Mouse (Mus musculus) limb, embryonic 14.5 days (tissue): ENCODE results near the gene Pomp. TPM values are rescaled to one million over a fixed set of nuclear protein-coding genes. Genes with fewer than 3 reads are reported as not detected.

Experiments
- ATAC-seq: fragments of 200-750 bp; cut with Nextera tagmentation; 2 replicates; pipeline ENCODE4 v1.8.0; 2017; ENCODE audit warnings: low read depth, moderate number of reproducible peaks, moderate TSS enrichment; ENCODE audit not compliant: low FRiP score
- DNase-seq: peaks from one replicate; pipeline ENCODE4 v3.0.0-alpha.2; 2015; ENCODE audit warnings: low spot score
- H3K27ac ChIP-seq: fragments of 300-500 bp; sonication (generic); replicated peaks from 2 replicates; pipeline ENCODE4 v1.5.1; 2014; ENCODE audit warnings: low read depth, mild to moderate bottlenecking, low read length, moderate library complexity, mixed read lengths
- H3K27me3 ChIP-seq: fragments of 300-500 bp; sonication (generic); 2 replicates; pipeline ENCODE4 v1.6.1; 2014; ENCODE audit warnings: low read length, mixed read lengths; ENCODE audit not compliant: control insufficient read depth, insufficient read depth
- H3K36me3 ChIP-seq: fragments of 300-500 bp; sonication (generic); 2 replicates; pipeline ENCODE4 v1.6.1; 2014; ENCODE audit warnings: mild to moderate bottlenecking, low read length, moderate library complexity, mixed read lengths; ENCODE audit not compliant: control insufficient read depth, insufficient read depth
- H3K4me1 ChIP-seq: fragments of 300-500 bp; sonication (generic); 2 replicates; pipeline ENCODE4 v1.6.1; 2014; ENCODE audit warnings: antibody characterized with exemption, low read length, mixed read lengths; ENCODE audit not compliant: control insufficient read depth, insufficient read depth
- H3K4me2 ChIP-seq: fragments of 300-500 bp; sonication (generic); replicated peaks from 2 replicates; pipeline ENCODE4 v1.6.1; 2014; ENCODE audit warnings: low read depth, mild to moderate bottlenecking, low read length, moderate library complexity; ENCODE audit not compliant: severe bottlenecking
- H3K4me3 ChIP-seq: fragments of 300-500 bp; sonication (generic); replicated peaks from 2 replicates; pipeline ENCODE4 v1.5.1; 2014; ENCODE audit warnings: low read length
- H3K9ac ChIP-seq: fragments of 300-500 bp; sonication (generic); 2 replicates; pipeline ENCODE4 v1.6.1; 2014; ENCODE audit warnings: mild to moderate bottlenecking, low read depth, low read length, moderate library complexity; ENCODE audit not compliant: severe bottlenecking
- H3K9me3 ChIP-seq: fragments of 300-500 bp; sonication (generic); 2 replicates; pipeline ENCODE4 v1.6.1; 2016; ENCODE audit warnings: low read length; ENCODE audit not compliant: control insufficient read depth
- POLR2A ChIP-seq: fragments of 200-500 bp; IDR thresholded peaks from 2 replicates; pipeline ENCODE4 v1.8.0; 2012; ENCODE audit warnings: inconsistent platforms, mild to moderate bottlenecking, moderate library complexity, borderline replicate concordance; ENCODE audit not compliant: insufficient read depth, insufficient read length; ENCODE audit errors: extremely low read depth
- WGBS: fragments of 180-500 bp; shearing (Covaris S2); extraction: QIAGEN DNeasy Blood & Tissue Kit; methylation state at CpG from one replicate; pipeline ENCODE4 v1.1.7; 2014; 5-methylcytosine and 5-hydroxymethylcytosine counted together
- polyA plus RNA-seq, 2 experiments: library from polyadenylated mRNA; depleted of rRNA in 1 of 2; stranded (reverse) in 1 of 2; unstranded in 1 of 2; fragments of >200 nt; fragmentation: Nextera tagmentation in 1 of 2; extraction: Ambion mirVana in 1 of 2; gene quantifications; 2 replicates each; pipeline versions ENCODE4 v1.2.1 to v1.2.3; 2012 to 2014

Gene Pomp
- polyA plus RNA-seq, 2 experiments, result 270 to 484 TPM

DNA sequence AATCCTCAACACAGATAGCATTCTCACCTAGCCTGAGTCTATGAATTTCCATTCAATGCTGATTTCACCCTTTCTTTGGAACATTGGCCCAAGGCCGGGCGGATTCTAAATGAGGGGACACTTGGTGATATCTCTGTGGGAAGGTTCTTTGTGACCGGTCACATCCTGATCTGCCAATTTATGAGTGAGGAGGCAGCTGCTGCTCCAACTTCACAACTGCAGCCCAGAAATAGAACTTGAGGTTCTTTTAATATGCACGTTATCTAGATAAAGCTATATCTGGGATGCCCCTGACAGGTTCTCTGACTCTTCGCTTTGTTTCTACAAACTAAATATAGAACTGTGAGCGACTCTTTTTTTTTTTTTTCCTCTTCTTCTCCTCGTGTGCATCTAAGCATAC is 10.1 kb upstream of the Pomp start:
- Histone ChIP-seq H3K27me3 (no peaks in the 10 kb centered on the region), H3K4me2 (no peak overlapping the region), H3K4me3 (no peak overlapping the region), H3K27ac (no peak overlapping the region), H3K4me1 (no peaks in the 10 kb centered on the region), H3K9me3 (no peaks in the 10 kb centered on the region), H3K9ac (no peak overlapping the region), H3K36me3 (no peaks in the 10 kb centered on the region)
- no peak for TF ChIP-seq POLR2A
- 79% methylated on average over 7 of the region's 7 CpGs for WGBS
- ATAC-seq, result no peak
- DNase-seq, result no peak

DNA sequence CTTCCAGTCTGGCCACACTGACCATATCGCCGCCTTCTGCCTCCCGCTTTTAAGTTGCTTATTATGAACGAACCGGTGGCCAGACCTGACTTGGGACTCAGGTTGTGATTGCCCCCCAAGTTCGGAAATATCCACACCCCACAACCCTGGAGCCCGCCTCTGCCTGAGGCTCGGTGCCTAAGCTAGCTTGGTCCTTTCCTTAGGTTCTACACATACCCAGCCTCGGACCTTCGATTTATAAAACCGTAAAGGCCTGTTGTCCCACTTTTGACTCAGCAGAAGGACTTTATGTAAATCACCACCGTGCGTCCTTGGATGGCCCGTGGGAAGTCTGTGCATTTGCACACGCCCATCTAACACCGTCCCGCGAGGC is 199 bp upstream of the Pomp start:
- under 1% methylated on average over 18 of the region's 18 CpGs for WGBS
- Histone ChIP-seq H3K9me3 (no peaks in the 10 kb centered on the region), H3K4me1 (peaks cover 11% of the 10 kb centered on the region; the same call in 1 of the 2 replicates), H3K36me3 (peaks cover 27% of the 10 kb centered on the region), H3K27me3 (no peaks in the 10 kb centered on the region), H3K27ac (peak overlapping the region; percentile 67; the same call in 1 of the 2 replicates), H3K4me2 (peak overlapping the region; percentile 75), H3K9ac (peak overlapping the region; percentile 89), H3K4me3 (peak overlapping the region; percentile 94)
- TF ChIP-seq POLR2A, result no peak
- ATAC-seq (peak; percentile 36), DNase-seq (no peak)

DNA sequence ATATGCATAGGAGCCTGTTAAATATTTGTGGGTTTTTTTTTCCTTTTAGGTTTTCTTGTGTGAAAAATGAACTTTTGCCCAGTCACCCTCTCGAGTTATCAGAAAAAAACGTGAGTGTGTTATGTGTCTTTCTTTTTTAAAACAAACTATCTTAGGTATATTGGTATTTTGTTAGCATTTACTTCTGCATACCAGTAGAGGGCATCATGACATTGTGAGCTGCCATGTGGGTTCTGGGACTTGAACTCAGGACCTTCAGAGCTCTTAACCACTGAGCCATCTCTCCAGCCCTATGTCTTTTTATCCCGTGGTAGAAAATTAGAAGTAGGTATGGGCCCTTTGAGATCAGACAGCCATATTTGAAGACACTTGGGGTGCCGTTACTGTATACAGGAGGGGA is 8.4 kb downstream of the Pomp start:
- Histone ChIP-seq H3K4me2 (no peak overlapping the region), H3K4me3 (no peak overlapping the region), H3K9ac (no peak overlapping the region), H3K27ac (no peak overlapping the region), H3K9me3 (no peaks in the 10 kb centered on the region), H3K4me1 (no peaks in the 10 kb centered on the region), H3K27me3 (no peaks in the 10 kb centered on the region), H3K36me3 (peaks cover 92% of the 10 kb centered on the region)
- TF ChIP-seq POLR2A, result no peak
- WGBS, result 89% methylated on average over 4 of the region's 4 CpGs
- DNase-seq (no peak), ATAC-seq (no peak)

DNA sequence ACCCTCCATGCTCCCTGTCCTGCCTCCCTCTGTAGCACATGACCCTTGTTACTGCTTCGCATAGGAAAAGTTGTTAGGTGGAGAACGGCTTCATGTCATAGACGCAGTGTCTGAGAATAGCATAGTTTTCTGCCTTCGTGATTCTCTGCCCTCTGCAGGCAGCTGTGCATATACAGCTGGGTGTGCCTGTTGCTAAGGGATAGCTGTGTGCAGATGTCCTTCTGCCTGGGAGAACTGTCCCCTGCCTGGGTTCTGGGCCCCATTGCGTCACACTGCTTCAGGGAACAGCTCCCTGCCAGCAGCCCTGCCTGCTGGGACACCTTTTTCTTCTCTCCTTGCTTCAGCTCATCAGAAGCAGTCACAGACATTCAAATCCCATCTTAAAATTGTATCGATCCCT is 9.3 kb downstream of the Pomp start:
- peaks cover 91% of the 10 kb centered on the region for H3K36me3 ChIP-seq
- ATAC-seq, result no peak
- no peaks in the 10 kb centered on the region for H3K4me1 ChIP-seq
- H3K27me3 ChIP-seq, result no peaks in the 10 kb centered on the region
- no peak for TF ChIP-seq POLR2A
- no peaks in the 10 kb centered on the region for H3K9me3 ChIP-seq
- H3K4me2 ChIP-seq, result no peak overlapping the region
- no peak for DNase-seq
- no peak overlapping the region for H3K27ac ChIP-seq
- no peak overlapping the region for H3K9ac ChIP-seq
- no peak overlapping the region for H3K4me3 ChIP-seq
- WGBS, result 94% methylated on average over 6 of the region's 6 CpGs

DNA sequence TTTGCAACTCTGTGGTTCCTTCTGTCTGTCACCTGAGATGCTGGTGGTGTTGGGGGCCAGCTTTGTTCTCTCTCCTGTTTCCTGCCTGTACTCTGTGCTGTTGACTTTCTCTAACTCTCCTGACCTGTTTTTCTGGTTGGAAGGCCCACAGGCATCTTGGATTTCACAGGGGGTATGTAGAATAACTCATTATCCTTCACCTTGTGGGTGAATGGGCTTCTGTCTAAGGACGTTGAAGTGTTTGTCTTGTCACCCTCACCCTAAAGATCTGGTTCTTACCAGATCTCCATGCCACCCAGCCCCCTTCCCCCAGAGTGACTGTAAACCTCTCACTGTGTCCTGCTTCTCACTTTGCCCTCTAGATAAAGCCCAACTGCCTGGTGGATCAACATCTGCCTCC is 10.0 kb downstream of the Pomp start:
- H3K9me3 ChIP-seq, result no peaks in the 10 kb centered on the region
- H3K36me3 ChIP-seq, result peaks cover 93% of the 10 kb centered on the region
- H3K27me3 ChIP-seq, result no peaks in the 10 kb centered on the region
- no peak for ATAC-seq
- TF ChIP-seq POLR2A, result no peak
- H3K27ac ChIP-seq, result 0 out of 2 replicates have a peak overlapping the region, but pooled peaks have one; percentile 19
- DNase-seq, result no peak
- no peak overlapping the region for H3K4me2 ChIP-seq
- WGBS, result 88% methylated on average over 1 of the region's 1 CpGs
- H3K4me3 ChIP-seq, result no peak overlapping the region
- H3K9ac ChIP-seq, result no peak overlapping the region
- no peaks in the 10 kb centered on the region for H3K4me1 ChIP-seq
